Mouse (Mus musculus): ENCODE data around the gene Srarp.

DNA sequence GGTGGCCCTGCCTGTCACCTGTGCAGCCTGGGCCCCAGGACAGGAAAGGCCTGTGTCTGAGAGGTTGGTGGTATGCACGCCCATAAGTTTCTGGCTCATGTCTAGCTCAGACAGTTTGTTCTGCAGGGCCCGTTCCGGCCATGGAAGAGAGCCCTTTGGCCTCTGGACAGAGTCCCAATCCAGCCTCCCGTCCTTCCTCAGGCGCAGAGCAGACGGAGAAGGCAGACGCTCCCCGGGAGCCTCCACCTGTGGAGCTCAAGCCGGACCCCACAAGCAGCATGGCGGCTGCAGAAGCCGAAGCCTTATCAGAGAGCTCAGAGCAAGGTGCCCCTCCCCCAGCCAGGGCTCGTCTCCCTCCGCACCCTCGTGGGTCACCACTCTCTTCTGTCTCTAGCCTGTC, 27.6 kb upstream of the Srarp start:
- TF ChIP-seq CTCF (IDR thresholded peaks at IDR 0.05; ENCODE audit: control insufficient read depth, insufficient read depth, low read length) (no peak), POLR2A (IDR thresholded peaks at IDR 0.05; ENCODE audit: borderline replicate concordance, control insufficient read depth, low read depth, low read length) (no peak)

Measured in bone marrow, adult 2 months (tissue).